Mouse (Mus musculus) forebrain, embryonic 15.5 days (tissue): ENCODE measurements around the gene Sppl2c. TPM values are rescaled to one million over a fixed set of nuclear protein-coding genes. Genes with fewer than 3 reads are reported as not detected.

Experiments
- ATAC-seq: fragments of 200-750 bp; cut with Nextera tagmentation; replicated peaks from 2 replicates; pipeline ENCODE4 v1.8.0; 2017; ENCODE audit warnings: mild to moderate bottlenecking, moderate TSS enrichment, moderate library complexity
- H3K27ac ChIP-seq: fragments of 300-500 bp; sonication (generic); replicated peaks from 2 replicates; pipeline ENCODE4 v1.5.1; 2015; ENCODE audit warnings: mild to moderate bottlenecking, inconsistent platforms
- H3K27me3 ChIP-seq: fragments of 300-500 bp; sonication (generic); 2 replicates; pipeline ENCODE4 v1.6.1; 2015; ENCODE audit warnings: inconsistent platforms
- H3K36me3 ChIP-seq: fragments of 300-500 bp; sonication (generic); 2 replicates; pipeline ENCODE4 v1.6.1; 2015; ENCODE audit warnings: mild to moderate bottlenecking, inconsistent platforms
- H3K4me1 ChIP-seq: fragments of 300-500 bp; sonication (generic); 2 replicates; pipeline ENCODE4 v1.6.1; 2015; ENCODE audit warnings: inconsistent platforms
- H3K4me2 ChIP-seq: fragments of 300-500 bp; sonication (generic); replicated peaks from 2 replicates; pipeline ENCODE4 v1.6.1; 2015; ENCODE audit warnings: mild to moderate bottlenecking, inconsistent platforms
- H3K4me3 ChIP-seq: fragments of 300-500 bp; sonication (generic); 2 replicates; pipeline ENCODE4 v1.5.1; 2015; ENCODE audit warnings: mild to moderate bottlenecking, inconsistent platforms
- H3K9ac ChIP-seq: fragments of 300-500 bp; sonication (generic); replicated peaks from 2 replicates; pipeline ENCODE4 v1.6.1; 2015; ENCODE audit warnings: mild to moderate bottlenecking, inconsistent platforms
- H3K9me3 ChIP-seq: fragments of 300-500 bp; sonication (generic); 2 replicates; pipeline ENCODE4 v1.6.1; 2016; ENCODE audit warnings: inconsistent platforms
- WGBS: fragments of 180-500 bp; shearing (Covaris S2); methylation state at CpG from one replicate; pipeline ENCODE4 v1.1.7; 2015; ENCODE audit warnings: mixed read lengths; 5-methylcytosine and 5-hydroxymethylcytosine counted together
- polyA plus RNA-seq: library from polyadenylated mRNA; unstranded; fragments of >200 nt; fragmentation: Nextera tagmentation; extraction: Ambion mirVana; gene quantifications from 2 replicates; pipeline ENCODE4 v1.2.1, GENCODE M21; 2015

Gene Sppl2c
- polyA plus RNA-seq, 1 experiment from 2014 or later = not detected

DNA sequence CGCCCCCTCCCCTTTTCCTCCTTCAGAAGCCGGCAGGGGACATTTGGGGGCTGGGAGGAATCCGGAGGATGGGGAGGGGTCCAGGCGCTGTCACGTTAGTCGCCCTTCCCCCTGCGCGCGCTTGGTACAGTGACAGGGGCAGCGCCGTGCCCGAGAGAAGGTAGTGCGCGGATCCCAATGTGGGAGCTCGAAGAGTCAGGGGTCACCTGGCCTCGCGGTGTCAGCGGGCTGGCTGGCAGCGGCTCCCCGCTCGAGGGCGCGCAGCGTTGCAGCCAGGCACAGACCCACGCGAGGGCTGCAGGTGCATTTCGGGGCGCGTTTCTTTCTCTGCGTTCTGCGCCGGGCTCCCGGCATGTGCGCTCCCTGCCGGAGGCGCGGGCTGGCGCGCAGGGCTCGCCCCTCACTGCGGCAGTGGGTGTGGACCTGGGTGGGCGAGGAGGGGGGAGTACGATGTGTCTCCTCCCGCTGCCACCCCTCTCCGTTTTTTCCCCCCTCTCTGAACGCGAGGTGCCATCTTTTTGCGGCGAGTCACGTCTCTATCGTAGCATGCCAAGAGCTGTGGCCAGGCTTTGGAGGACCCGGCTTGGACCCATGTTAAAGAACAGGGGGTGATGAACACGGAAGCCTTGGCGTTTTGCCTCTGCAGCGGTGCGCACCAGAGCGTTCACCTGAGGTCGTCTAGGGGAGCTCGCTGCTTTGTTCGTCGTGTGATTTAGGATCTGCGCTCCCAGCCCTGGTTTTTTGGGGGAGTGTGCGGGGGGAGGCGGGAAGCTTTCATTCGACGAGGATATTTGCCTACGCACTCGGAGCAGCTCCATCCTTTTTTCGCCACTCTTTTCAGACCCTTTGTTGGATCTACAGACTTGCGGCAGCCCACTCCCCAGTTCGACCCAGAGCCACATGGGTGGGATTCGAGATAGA lies 46.3 kb downstream of the Sppl2c start:
- Histone ChIP-seq H3K27me3 (no peaks in the 10 kb centered on the region), H3K9ac (peak overlapping the region; percentile 92), H3K9me3 (no peaks in the 10 kb centered on the region), H3K4me1 (peaks cover 48% of the 10 kb centered on the region), H3K4me2 (peak overlapping the region; percentile 80), H3K36me3 (no peaks in the 10 kb centered on the region), H3K4me3 (peak overlapping the region; percentile 72), H3K27ac (peak overlapping the region; percentile 97)
- peak; percentile 65 for ATAC-seq
- WGBS = under 1% methylated on average over 69 of the region's 72 CpGs

GRCm38 (mm10) chr11:104233101-104233500 lies 47.0 kb downstream of the Sppl2c start:
- Histone ChIP-seq H3K9ac (peak overlapping the region; percentile 92), H3K4me1 (peaks cover 55% of the 10 kb centered on the region), H3K36me3 (no peaks in the 10 kb centered on the region), H3K27me3 (no peaks in the 10 kb centered on the region), H3K27ac (peak overlapping the region; percentile 97), H3K4me3 (peak overlapping the region; percentile 72), H3K4me2 (peak overlapping the region; percentile 80), H3K9me3 (no peaks in the 10 kb centered on the region)
- under 1% methylated on average over 10 of the region's 10 CpGs for WGBS
- ATAC-seq = 0 out of 2 replicates have a peak, but pooled peaks have one; percentile 0

- no peaks in the 10 kb centered on the region for H3K9me3 ChIP-seq
- H3K4me3 ChIP-seq = peak overlapping the region; percentile 72
- WGBS = 1% methylated on average over 30 of the region's 30 CpGs
- H3K4me2 ChIP-seq = peak overlapping the region; percentile 80
- H3K9ac ChIP-seq = peak overlapping the region; percentile 92
- no peak for ATAC-seq
- H3K27ac ChIP-seq = peak overlapping the region; percentile 97
- H3K27me3 ChIP-seq = no peaks in the 10 kb centered on the region
- H3K4me1 ChIP-seq = peaks cover 60% of the 10 kb centered on the region
- H3K36me3 ChIP-seq = no peaks in the 10 kb centered on the region
These were observed 47.6 kb downstream of the Sppl2c start for GRCm38 (mm10) chr11:104233574-104234206.

GRCm38 (mm10) chr11:104234680-104235079 lies 48.6 kb downstream of the Sppl2c start:
- Histone ChIP-seq H3K4me3 (peak overlapping the region; percentile 72), H3K9ac (peak overlapping the region; percentile 92), H3K27ac (0 out of 2 replicates have a peak overlapping the region, but pooled peaks have one; percentile 97), H3K9me3 (no peaks in the 10 kb centered on the region), H3K4me2 (peak overlapping the region; percentile 80), H3K27me3 (no peaks in the 10 kb centered on the region), H3K36me3 (no peaks in the 10 kb centered on the region), H3K4me1 (peaks cover 60% of the 10 kb centered on the region)
- 51% methylated on average over 6 of the region's 6 CpGs for WGBS
- no peak for ATAC-seq

DNA sequence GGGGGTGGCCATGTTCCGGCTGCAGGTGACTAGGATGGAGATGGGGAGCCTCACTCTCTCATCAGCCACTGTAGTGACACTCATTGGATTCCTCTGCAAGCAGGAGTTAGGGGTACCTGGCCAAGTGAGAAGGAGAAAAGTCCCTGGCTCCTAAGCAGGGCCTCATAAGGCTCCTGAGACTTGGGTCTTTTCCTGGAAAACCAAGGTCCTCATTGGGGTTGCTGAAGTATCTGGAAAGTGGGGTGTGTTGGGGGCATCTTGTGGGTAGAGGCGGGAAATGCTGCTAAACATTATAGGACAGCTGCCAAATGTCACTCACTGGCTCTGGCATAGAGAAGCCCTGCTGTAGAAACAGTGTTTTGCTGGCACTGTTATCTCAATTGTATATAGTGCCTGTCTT lies 49.8 kb downstream of the Sppl2c start:
- Histone ChIP-seq H3K4me1 (peaks cover 51% of the 10 kb centered on the region), H3K27me3 (no peaks in the 10 kb centered on the region), H3K4me3 (peak overlapping the region; percentile 72; the same call in 1 of the 2 replicates), H3K4me2 (peak overlapping the region; percentile 80), H3K36me3 (no peaks in the 10 kb centered on the region), H3K27ac (no peak overlapping the region), H3K9ac (no peak overlapping the region), H3K9me3 (no peaks in the 10 kb centered on the region)
- 70% methylated on average over 2 of the region's 2 CpGs for WGBS
- no peak for ATAC-seq

GRCm38 (mm10) chr11:104237226-104237625 lies 51.1 kb downstream of the Sppl2c start:
- no peak overlapping the region for H3K9ac ChIP-seq
- H3K27ac ChIP-seq = no peak overlapping the region
- no peaks in the 10 kb centered on the region for H3K36me3 ChIP-seq
- WGBS = 50% methylated on average over 7 of the region's 7 CpGs
- peaks cover 50% of the 10 kb centered on the region for H3K4me1 ChIP-seq
- no peaks in the 10 kb centered on the region for H3K9me3 ChIP-seq
- 0 out of 2 replicates have a peak overlapping the region, but pooled peaks have one; percentile 4 for H3K4me3 ChIP-seq
- H3K4me2 ChIP-seq = peak overlapping the region; percentile 22
- ATAC-seq = no peak
- H3K27me3 ChIP-seq = no peaks in the 10 kb centered on the region

GRCm38 (mm10) chr11:104237958-104238747 lies 52.0 kb downstream of the Sppl2c start:
- Histone ChIP-seq H3K27ac (no peak overlapping the region), H3K9ac (no peak overlapping the region), H3K4me3 (no peak overlapping the region), H3K4me2 (no peak overlapping the region), H3K4me1 (peaks cover 50% of the 10 kb centered on the region), H3K36me3 (no peaks in the 10 kb centered on the region), H3K27me3 (no peaks in the 10 kb centered on the region), H3K9me3 (no peaks in the 10 kb centered on the region)
- no peak for ATAC-seq
- WGBS = 58% methylated on average over 13 of the region's 13 CpGs

Other genes starting within 250 kb of the Sppl2c start
- gene Nsf, start 232.3 kb upstream of the Sppl2c start, polyA plus RNA-seq = 94.5 and 94.7 TPM in 2 replicates
- gene Arf2, start 219.6 kb upstream of the Sppl2c start, polyA plus RNA-seq = 163 and 175 TPM in 2 replicates
- gene Crhr1, start 53.5 kb upstream of the Sppl2c start, polyA plus RNA-seq = 4.1 and 4.2 TPM in 2 replicates
- gene Mapt, start 45.1 kb downstream of the Sppl2c start, polyA plus RNA-seq = 672 and 718 TPM in 2 replicates